Mouse (Mus musculus): ENCODE measurements around the gene Neb.

- TF ChIP-seq GATA1 (IDR thresholded peaks at IDR 0.05; ENCODE audit: borderline replicate concordance, low read length) (no peak), FLI1 (IDR thresholded peaks at IDR 0.05; ENCODE audit: low read length) (no peak)
Observed at GRCm38 (mm10) chr2:52133351-52133750, 244.9 kb downstream of the Neb start.

Measured in megakaryocyte, embryonic 14.5 days (primary cell).